Mouse (Mus musculus) megakaryocyte-erythroid progenitor cell, adult 5-6 weeks (primary cell): ENCODE data around the gene Bmp15. TPM values are rescaled to one million over a fixed set of nuclear protein-coding genes. Genes with fewer than 3 reads are reported as not detected.

Source experiments
- ATAC-seq: replicated peaks from 2 replicates; pipeline ENCODE4 v1.8.0; 2016; ENCODE audit warnings: mild to moderate bottlenecking, inconsistent platforms; ENCODE audit not compliant: severe bottlenecking, poor library complexity, low FRiP score, low TSS enrichment
- total RNA-seq, 2 experiments: library from RNA; stranded (forward) in 1 of 2; stranded (reverse) in 1 of 2; fragments of 200-1000, 215-1000 nt in 1 of 2; fragments of >200 nt in 1 of 2; fragmentation: Nextera tagmentation in 1 of 2; gene quantifications; 2 replicates each; pipeline ENCODE4 v1.2.3; 2014 to 2017

Bmp15 gene
- not detected in 2 replicates for total RNA-seq (2014; fragmentation: Nextera tagmentation)
- not detected in 2 replicates for total RNA-seq (2017)

DNA sequence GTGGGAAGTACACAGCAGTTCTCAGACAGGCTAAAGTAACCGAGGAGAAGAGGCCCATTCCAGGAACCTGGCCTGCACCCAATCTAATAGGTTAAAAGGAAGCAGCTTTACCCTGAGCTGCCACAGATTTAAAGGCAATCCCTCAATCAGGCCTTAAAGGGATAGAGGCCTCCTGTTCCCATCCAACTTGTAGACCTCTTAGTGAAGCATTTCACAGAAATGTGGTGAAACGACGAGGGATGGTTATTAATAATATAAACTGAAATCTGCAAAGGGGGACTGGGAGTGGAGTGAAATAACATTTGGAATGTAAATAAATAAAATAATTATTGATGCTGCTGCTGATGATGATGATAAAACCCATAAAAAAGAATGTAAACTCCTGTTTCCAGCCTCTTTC, at the start of gene Bmp15:
Gene Bmp15 (minus strand): TSS at position 101 of the 400 bp plus-strand sequence.
- ATAC-seq, result no peak

GRCm38 (mm10) chrX:6368822-6369221, 48.3 kb upstream of the Bmp15 start:
- peak; percentile 63; the same call in 1 of the 2 replicates for ATAC-seq

DNA sequence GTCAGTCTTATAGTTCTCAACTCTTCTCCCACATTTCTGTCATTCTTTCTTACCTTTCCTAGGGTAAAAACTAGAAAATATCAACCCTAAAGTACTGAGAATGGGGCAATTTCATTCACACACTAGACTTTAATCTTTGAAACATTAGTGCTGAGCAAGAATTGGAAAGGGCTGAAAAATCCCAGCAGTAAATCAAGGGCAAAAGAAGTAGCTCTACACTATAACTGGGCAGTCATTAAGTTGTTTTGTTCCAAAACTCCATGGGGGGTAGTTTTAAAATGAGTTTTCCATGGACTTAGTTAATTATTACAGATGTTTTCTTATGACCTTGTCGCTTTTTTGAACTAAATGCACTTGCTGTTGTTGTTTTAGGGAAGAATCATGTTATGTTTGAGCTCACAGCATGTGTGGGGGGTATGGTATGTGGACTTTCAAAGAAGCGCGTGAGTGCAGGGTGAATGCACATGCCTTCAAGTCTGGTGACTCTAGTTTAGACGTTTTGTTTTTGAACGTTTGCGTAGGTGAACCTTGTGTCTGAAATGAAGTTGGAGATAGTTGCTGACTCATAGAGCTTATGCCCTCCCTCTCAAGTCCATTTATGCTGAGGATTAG, 37.1 kb upstream of the Bmp15 start:
- ATAC-seq, result no peak

- ATAC-seq, result no peak
Measured at GRCm38 (mm10) chrX:6356876-6357275, 36.4 kb upstream of the Bmp15 start.

GRCm38 (mm10) chrX:6345273-6345959, 24.9 kb upstream of the Bmp15 start:
- ATAC-seq, result no peak

- no peak for ATAC-seq
Measured at GRCm38 (mm10) chrX:6324056-6324455, 3.5 kb upstream of the Bmp15 start.

DNA sequence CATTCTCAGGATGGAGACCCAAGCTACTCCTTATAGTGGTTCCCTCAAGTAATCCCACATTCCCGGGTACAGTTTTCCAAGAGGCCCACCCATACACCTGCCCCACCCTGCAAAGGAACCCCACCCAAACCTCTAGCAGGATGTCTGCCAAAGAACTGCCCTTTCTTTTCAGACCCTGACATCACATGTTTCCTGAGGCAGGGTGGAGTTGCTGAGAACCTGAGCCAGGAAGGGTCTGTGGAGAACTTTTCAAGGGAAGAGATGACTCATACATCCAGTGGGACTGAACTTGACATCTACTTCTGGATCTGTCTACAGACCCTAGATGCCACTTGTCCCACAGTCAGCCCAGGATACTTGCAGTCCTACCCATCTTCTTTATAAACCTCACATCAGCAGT, 2.8 kb downstream of the Bmp15 start:
- no peak for ATAC-seq

Other genes with a start within 250 kb of the Bmp15 start
- not detected in 2 replicates for gene AU022751, start 237.3 kb downstream of the Bmp15 start, total RNA-seq (2014; fragmentation: Nextera tagmentation)
- not detected in 2 replicates for gene AU022751, start 237.3 kb downstream of the Bmp15 start, total RNA-seq (2017)
- gene Nudt10, start 147.7 kb downstream of the Bmp15 start, total RNA-seq (2014; fragmentation: Nextera tagmentation), result not detected in 2 replicates
- not detected in 2 replicates for gene Nudt10, start 147.7 kb downstream of the Bmp15 start, total RNA-seq (2017)
- gene Shroom4, start 79.1 kb upstream of the Bmp15 start, total RNA-seq (2014; fragmentation: Nextera tagmentation), result 0.42 TPM in 1 of 2 replicates, not detected in the other
- gene Shroom4, start 79.1 kb upstream of the Bmp15 start, total RNA-seq (2017), result 0.23 TPM in 1 of 2 replicates, not detected in the other